Mouse (Mus musculus): ENCODE results near the gene Mfsd12. TPM values are rescaled to one million over a fixed set of nuclear protein-coding genes. Genes with fewer than 3 reads are reported as not detected.

The Mfsd12 gene
- polyA plus RNA-seq, 1 experiment from 2014 or later = 9.3 TPM

- Histone ChIP-seq H3K27ac (replicated peaks) (peak overlapping the region; percentile 42; the same call in 1 of the 2 replicates), H3K4me1 (peaks cover 86% of the 10 kb centered on the region), H3K9me3 (replicated peaks) (no peaks in the 10 kb centered on the region), H3K4me3 (no peak overlapping the region), H3K36me3 (peaks cover 13% of the 10 kb centered on the region; the same call in 1 of the 2 replicates), H3K27me3 (ENCODE audit: low read depth, poor library complexity, severe bottlenecking) (peaks cover 98% of the 10 kb centered on the region)
- no peak for DNase-seq (ENCODE audit: low spot score)
- WGBS = 56% methylated on average over 18 of the region's 18 CpGs
These were observed 47.4 kb downstream of the Mfsd12 start for GRCm38 (mm10) chr10:81404720-81405119.

- peaks cover 88% of the 10 kb centered on the region for H3K27me3 ChIP-seq (ENCODE audit: low read depth, poor library complexity, severe bottlenecking)
- H3K36me3 ChIP-seq = peaks cover 5% of the 10 kb centered on the region; the same call in 1 of the 2 replicates
- no peaks in the 10 kb centered on the region for H3K9me3 ChIP-seq (replicated peaks)
- no peak overlapping the region for H3K27ac ChIP-seq (replicated peaks)
- no peak overlapping the region for H3K4me3 ChIP-seq
- WGBS = 40% methylated on average over 13 of the region's 13 CpGs
- DNase-seq (ENCODE audit: low spot score) = no peak
- peaks cover 86% of the 10 kb centered on the region for H3K4me1 ChIP-seq
These were observed 48.4 kb downstream of the Mfsd12 start for GRCm38 (mm10) chr10:81405588-81406201.

- peaks cover 77% of the 10 kb centered on the region for H3K27me3 ChIP-seq (ENCODE audit: low read depth, poor library complexity, severe bottlenecking)
- 23% methylated on average over 24 of the region's 24 CpGs for WGBS
- peak overlapping the region; percentile 16 for H3K4me3 ChIP-seq
- H3K9me3 ChIP-seq (replicated peaks) = no peaks in the 10 kb centered on the region
- peaks cover 86% of the 10 kb centered on the region for H3K4me1 ChIP-seq
- no peak for DNase-seq (ENCODE audit: low spot score)
- peaks cover 5% of the 10 kb centered on the region; the same call in 1 of the 2 replicates for H3K36me3 ChIP-seq
- H3K27ac ChIP-seq (replicated peaks) = 0 out of 2 replicates have a peak overlapping the region, but pooled peaks have one; percentile 2
These were observed 49.5 kb downstream of the Mfsd12 start for GRCm38 (mm10) chr10:81406504-81407440.

- Histone ChIP-seq H3K27ac (replicated peaks) (no peak overlapping the region), H3K4me3 (peak overlapping the region; percentile 16), H3K27me3 (ENCODE audit: low read depth, poor library complexity, severe bottlenecking) (peaks cover 67% of the 10 kb centered on the region), H3K4me1 (peaks cover 86% of the 10 kb centered on the region), H3K36me3 (peaks cover 5% of the 10 kb centered on the region; the same call in 1 of the 2 replicates), H3K9me3 (replicated peaks) (no peaks in the 10 kb centered on the region)
- WGBS = 24% methylated on average over 31 of the region's 31 CpGs
- DNase-seq (ENCODE audit: low spot score) = no peak
These were observed 50.5 kb downstream of the Mfsd12 start for GRCm38 (mm10) chr10:81407539-81408423.

- peaks cover 86% of the 10 kb centered on the region for H3K4me1 ChIP-seq
- no peak overlapping the region for H3K27ac ChIP-seq (replicated peaks)
These were observed 51.1 kb downstream of the Mfsd12 start for GRCm38 (mm10) chr10:81408424-81408729.

GRCm38 (mm10) chr10:81408871-81409291 lies 51.6 kb downstream of the Mfsd12 start:
- Histone ChIP-seq H3K36me3 (peaks cover 5% of the 10 kb centered on the region; the same call in 1 of the 2 replicates), H3K27me3 (ENCODE audit: low read depth, poor library complexity, severe bottlenecking) (peaks cover 56% of the 10 kb centered on the region), H3K4me1 (peaks cover 86% of the 10 kb centered on the region), H3K4me3 (0 out of 2 replicates have a peak overlapping the region, but pooled peaks have one; percentile 2), H3K27ac (replicated peaks) (peak overlapping the region; percentile 74), H3K9me3 (replicated peaks) (no peaks in the 10 kb centered on the region)
- WGBS = 12% methylated on average over 9 of the region's 9 CpGs
- DNase-seq (ENCODE audit: low spot score) = peak; percentile 77

More at GRCm38 (mm10) chr10:81408424-81408729, 51.1 kb downstream of the Mfsd12 start:
- Histone ChIP-seq H3K27me3 (ENCODE audit: low read depth, poor library complexity, severe bottlenecking) (peaks cover 61% of the 10 kb centered on the region), H3K9me3 (replicated peaks) (no peaks in the 10 kb centered on the region), H3K36me3 (peaks cover 5% of the 10 kb centered on the region; the same call in 1 of the 2 replicates), H3K4me3 (no peak overlapping the region)
- whole genome bisulfite sequencing = 42% methylated on average over 13 of the region's 13 CpGs
- no peak for DNase-seq (ENCODE audit: low spot score)

- peak overlapping the region; percentile 74 for H3K27ac ChIP-seq (replicated peaks)
These were observed 52.0 kb downstream of the Mfsd12 start for GRCm38 (mm10) chr10:81409330-81409729.

GRCm38 (mm10) chr10:81410350-81410749 lies 53.1 kb downstream of the Mfsd12 start:
- WGBS = 65% methylated on average over 4 of the region's 4 CpGs
- no peaks in the 10 kb centered on the region; the same call in 1 of the 2 replicates for H3K36me3 ChIP-seq
- peaks cover 96% of the 10 kb centered on the region for H3K4me1 ChIP-seq
- peak overlapping the region; percentile 33; the same call in 1 of the 2 replicates for H3K27ac ChIP-seq (replicated peaks)
- no peak overlapping the region for H3K4me3 ChIP-seq
- H3K9me3 ChIP-seq (replicated peaks) = no peaks in the 10 kb centered on the region
- peaks cover 42% of the 10 kb centered on the region for H3K27me3 ChIP-seq (ENCODE audit: low read depth, poor library complexity, severe bottlenecking)
- DNase-seq (ENCODE audit: low spot score) = no peak

More at GRCm38 (mm10) chr10:81409330-81409729, 52.0 kb downstream of the Mfsd12 start:
- peaks cover 90% of the 10 kb centered on the region for H3K4me1 ChIP-seq
- peaks cover 52% of the 10 kb centered on the region for H3K27me3 ChIP-seq (ENCODE audit: low read depth, poor library complexity, severe bottlenecking)
- H3K4me3 ChIP-seq = no peak overlapping the region
- peaks cover 5% of the 10 kb centered on the region; the same call in 1 of the 2 replicates for H3K36me3 ChIP-seq
- H3K9me3 ChIP-seq (replicated peaks) = no peaks in the 10 kb centered on the region
- 13% methylated on average over 8 of the region's 8 CpGs for WGBS
- no peak for DNase-seq (ENCODE audit: low spot score)

- 85% methylated on average over 9 of the region's 9 CpGs for WGBS
- H3K4me1 ChIP-seq = peaks cover 100% of the 10 kb centered on the region
- no peaks in the 10 kb centered on the region for H3K36me3 ChIP-seq
- H3K4me3 ChIP-seq = no peak overlapping the region
- no peaks in the 10 kb centered on the region for H3K9me3 ChIP-seq (replicated peaks)
- H3K27me3 ChIP-seq (ENCODE audit: low read depth, poor library complexity, severe bottlenecking) = peaks cover 35% of the 10 kb centered on the region
- no peak for DNase-seq (ENCODE audit: low spot score)
- H3K27ac ChIP-seq (replicated peaks) = peak overlapping the region; percentile 47; the same call in 1 of the 2 replicates
These were observed 53.7 kb downstream of the Mfsd12 start for GRCm38 (mm10) chr10:81410981-81411380.

GRCm38 (mm10) chr10:81411471-81412400 lies 54.4 kb downstream of the Mfsd12 start:
- Histone ChIP-seq H3K36me3 (no peaks in the 10 kb centered on the region), H3K9me3 (replicated peaks) (no peaks in the 10 kb centered on the region), H3K4me3 (no peak overlapping the region), H3K4me1 (peaks cover 100% of the 10 kb centered on the region), H3K27me3 (ENCODE audit: low read depth, poor library complexity, severe bottlenecking) (peaks cover 28% of the 10 kb centered on the region), H3K27ac (replicated peaks) (peak overlapping the region; percentile 47)
- WGBS = 84% methylated on average over 18 of the region's 18 CpGs
- DNase-seq (ENCODE audit: low spot score) = no peak

- H3K9me3 ChIP-seq (replicated peaks) = no peaks in the 10 kb centered on the region
- no peaks in the 10 kb centered on the region for H3K36me3 ChIP-seq
- H3K4me3 ChIP-seq = no peak overlapping the region
- H3K27ac ChIP-seq (replicated peaks) = peak overlapping the region; percentile 86
- H3K4me1 ChIP-seq = peaks cover 100% of the 10 kb centered on the region
- no peak for DNase-seq (ENCODE audit: low spot score)
- 81% methylated on average over 16 of the region's 16 CpGs for WGBS
- peaks cover 28% of the 10 kb centered on the region for H3K27me3 ChIP-seq (ENCODE audit: low read depth, poor library complexity, severe bottlenecking)
These were observed 55.5 kb downstream of the Mfsd12 start for GRCm38 (mm10) chr10:81412586-81413309.

Measured in midbrain, embryonic 10.5 days (tissue).